Mouse (Mus musculus) hindbrain, embryonic 12.5 days (tissue): ENCODE data around the gene Ccdc74a. TPM values are rescaled to one million over a fixed set of nuclear protein-coding genes. Genes with fewer than 3 reads are reported as not detected.

Source experiments
- ATAC-seq: fragments of 200-750 bp; cut with Nextera tagmentation; 2 replicates; pipeline ENCODE4 v1.8.0; 2017; ENCODE audit warnings: moderate TSS enrichment; ENCODE audit not compliant: low FRiP score
- H3K27ac ChIP-seq: fragments of 300-500 bp; sonication (generic); 2 replicates; pipeline ENCODE4 v1.5.1; 2016; ENCODE audit warnings: mild to moderate bottlenecking
- H3K27me3 ChIP-seq: fragments of 300-500 bp; sonication (generic); 2 replicates; pipeline ENCODE4 v1.6.1; 2016; ENCODE audit warnings: mild to moderate bottlenecking
- H3K36me3 ChIP-seq: fragments of 300-500 bp; sonication (generic); 2 replicates; pipeline ENCODE4 v1.6.1; 2016; ENCODE audit warnings: mild to moderate bottlenecking
- H3K4me1 ChIP-seq: fragments of 300-500 bp; sonication (generic); 2 replicates; pipeline ENCODE4 v1.6.1; 2016
- H3K4me2 ChIP-seq: fragments of 300-500 bp; sonication (generic); replicated peaks from 2 replicates; pipeline ENCODE4 v1.6.1; 2016; ENCODE audit warnings: mild to moderate bottlenecking
- H3K4me3 ChIP-seq: fragments of 300-500 bp; sonication (generic); 2 replicates; pipeline ENCODE4 v1.5.1; 2016; ENCODE audit warnings: mild to moderate bottlenecking
- H3K9ac ChIP-seq: fragments of 300-500 bp; sonication (generic); 2 replicates; pipeline ENCODE4 v1.6.1; 2016; ENCODE audit warnings: mild to moderate bottlenecking, moderate library complexity
- H3K9me3 ChIP-seq: fragments of 300-500 bp; sonication (generic); replicated peaks from 2 replicates; pipeline ENCODE4 v1.6.1; 2016; ENCODE audit warnings: mild to moderate bottlenecking
- WGBS: fragments of 180-500 bp; shearing (Covaris S2); methylation state at CpG from one replicate; pipeline ENCODE4 v1.1.7; 2016; 5-methylcytosine and 5-hydroxymethylcytosine counted together
- polyA plus RNA-seq: library from polyadenylated mRNA; unstranded; fragments of >200 nt; fragmentation: Nextera tagmentation; extraction: Ambion mirVana; gene quantifications from 2 replicates; pipeline ENCODE4 v1.2.1, GENCODE M21; 2016

The Ccdc74a gene
- polyA plus RNA-seq, 1 experiment from 2014 or later = 9.6 TPM

DNA sequence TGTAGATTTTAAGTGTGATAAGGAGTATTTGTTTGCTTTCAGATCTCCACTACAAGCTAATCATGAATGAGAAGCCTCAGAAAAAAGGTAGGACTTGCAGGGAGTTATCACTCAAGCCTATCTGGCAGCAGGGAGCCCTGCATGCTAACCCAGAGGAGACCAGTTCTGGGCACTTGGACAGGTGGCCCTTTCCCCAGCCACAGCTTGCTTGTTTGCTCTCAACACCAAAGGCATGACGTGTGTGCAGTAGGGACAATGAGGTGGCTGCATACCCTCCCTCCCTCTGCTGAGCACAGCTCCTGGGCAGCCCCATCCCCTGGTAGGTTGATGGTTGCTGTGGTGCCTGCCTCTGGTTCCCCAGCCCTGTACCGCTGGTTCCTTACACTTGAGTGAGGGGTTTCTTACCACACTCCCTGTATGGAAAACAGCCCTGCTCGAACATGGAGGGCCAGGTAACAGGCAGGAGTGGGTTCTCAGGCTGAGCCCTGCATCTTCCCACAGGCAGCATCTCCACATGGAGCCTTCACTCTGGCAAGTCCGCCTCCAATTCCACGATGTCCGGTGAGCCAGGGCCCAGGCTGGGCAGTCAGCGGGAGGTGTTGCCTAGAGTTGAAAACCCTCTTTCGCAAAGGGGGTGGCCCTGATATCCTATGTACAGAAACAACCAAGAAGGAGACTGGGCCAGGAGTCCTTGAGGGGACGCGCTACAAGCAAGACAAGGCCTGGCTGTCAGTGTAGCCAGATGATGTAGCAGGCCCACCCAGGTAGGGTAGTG, 1.5 kb downstream of the Ccdc74a start:
- H3K27me3 ChIP-seq = no peaks in the 10 kb centered on the region
- H3K4me1 ChIP-seq = peaks cover 11% of the 10 kb centered on the region
- H3K9me3 ChIP-seq = no peaks in the 10 kb centered on the region
- peaks cover 53% of the 10 kb centered on the region for H3K36me3 ChIP-seq
- no peak overlapping the region for H3K4me2 ChIP-seq
- H3K9ac ChIP-seq = no peak overlapping the region
- 83% methylated on average over 10 of the region's 10 CpGs for WGBS
- H3K4me3 ChIP-seq = no peak overlapping the region
- ATAC-seq = no peak
- H3K27ac ChIP-seq = no peak overlapping the region

DNA sequence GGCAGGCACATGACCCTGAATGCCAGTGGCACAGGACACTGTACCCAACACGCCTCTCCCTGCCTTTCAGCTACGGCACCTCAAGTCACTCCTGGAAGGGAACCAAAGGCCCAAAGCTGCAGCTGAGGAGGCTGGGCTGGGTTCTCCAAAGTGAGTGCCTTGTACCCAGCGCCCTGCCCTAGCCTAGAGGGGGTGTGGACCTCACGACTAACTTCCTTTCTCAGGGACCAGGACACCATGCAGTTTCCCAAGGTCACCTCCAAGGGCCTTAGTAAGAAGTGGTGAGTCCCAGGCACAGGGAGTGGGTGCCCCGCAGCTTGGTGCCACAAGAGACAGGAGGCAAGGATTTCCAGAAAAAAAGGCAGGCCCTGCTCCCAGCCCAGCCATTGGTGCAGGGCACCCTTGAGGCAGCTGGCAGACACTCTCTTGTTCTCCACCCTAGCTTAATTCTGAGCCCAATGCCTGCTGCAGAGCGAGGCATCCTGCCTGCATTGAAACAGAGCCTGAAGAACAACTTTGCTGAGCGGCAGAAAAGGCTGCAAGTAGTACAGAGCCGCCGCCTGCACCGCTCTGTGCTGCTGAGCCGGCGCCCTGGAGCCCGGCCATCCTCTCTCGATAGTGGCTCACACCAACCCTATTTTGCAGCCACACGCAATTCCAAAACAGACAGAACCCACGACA, 3.8 kb downstream of the Ccdc74a start:
- no peak overlapping the region for H3K27ac ChIP-seq
- whole genome bisulfite sequencing = 88% methylated on average over 16 of the region's 16 CpGs
- no peak overlapping the region for H3K9ac ChIP-seq
- H3K4me3 ChIP-seq = no peak overlapping the region
- no peaks in the 10 kb centered on the region for H3K27me3 ChIP-seq
- no peak for ATAC-seq
- no peak overlapping the region for H3K4me2 ChIP-seq
- H3K4me1 ChIP-seq = peaks cover 11% of the 10 kb centered on the region
- peaks cover 63% of the 10 kb centered on the region for H3K36me3 ChIP-seq
- no peaks in the 10 kb centered on the region for H3K9me3 ChIP-seq

DNA sequence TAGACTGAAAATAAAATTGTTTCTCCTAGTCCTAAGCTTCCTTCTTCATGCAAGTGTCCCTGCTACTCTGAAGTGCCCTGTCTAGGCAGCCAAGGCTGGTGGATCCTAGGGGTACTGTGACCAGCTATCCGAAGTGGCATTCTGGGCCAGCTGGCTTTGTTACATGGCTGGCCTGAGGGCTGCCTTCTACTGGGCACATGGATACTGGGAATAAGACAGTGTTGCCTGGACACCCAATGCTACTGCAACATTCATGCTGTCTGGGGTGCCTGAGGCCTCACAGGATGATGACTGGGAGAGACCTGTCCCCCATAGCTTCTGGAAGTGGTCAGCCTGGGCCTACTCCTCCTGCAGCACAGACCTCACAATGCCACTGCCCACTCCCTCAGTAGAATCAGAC, 4.4 kb downstream of the Ccdc74a start:
- H3K4me1 ChIP-seq = peaks cover 11% of the 10 kb centered on the region
- no peak overlapping the region for H3K27ac ChIP-seq
- no peak for ATAC-seq
- WGBS = 95% methylated on average over 1 of the region's 1 CpGs
- H3K9ac ChIP-seq = no peak overlapping the region
- H3K9me3 ChIP-seq = no peaks in the 10 kb centered on the region
- no peak overlapping the region for H3K4me3 ChIP-seq
- H3K36me3 ChIP-seq = peaks cover 70% of the 10 kb centered on the region
- no peaks in the 10 kb centered on the region for H3K27me3 ChIP-seq
- no peak overlapping the region for H3K4me2 ChIP-seq

DNA sequence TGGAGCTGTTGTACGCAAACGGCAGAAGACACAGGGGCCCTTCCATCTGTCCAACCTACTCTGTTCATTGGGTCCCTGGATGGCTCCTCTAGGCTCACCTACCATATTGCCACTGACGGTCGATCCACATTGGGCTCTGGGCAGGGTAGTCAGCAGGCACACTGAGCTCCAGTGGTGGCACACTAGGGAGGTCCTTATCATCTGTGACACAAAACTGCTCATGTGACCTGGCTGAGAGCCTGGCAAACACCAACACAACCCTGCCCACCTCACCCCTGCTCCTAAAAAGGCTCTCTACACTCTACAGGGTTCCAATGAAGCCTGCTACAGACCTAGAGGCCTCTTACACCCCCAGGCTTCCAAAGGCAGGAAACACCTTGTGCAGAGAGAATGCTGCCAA, 6.3 kb downstream of the Ccdc74a start:
- H3K4me1 ChIP-seq = no peaks in the 10 kb centered on the region
- H3K36me3 ChIP-seq = peaks cover 82% of the 10 kb centered on the region
- no peak overlapping the region for H3K9ac ChIP-seq
- no peak overlapping the region for H3K27ac ChIP-seq
- no peak overlapping the region for H3K4me3 ChIP-seq
- H3K27me3 ChIP-seq = no peaks in the 10 kb centered on the region
- ATAC-seq = no peak
- 96% methylated on average over 4 of the region's 4 CpGs for WGBS
- no peak overlapping the region for H3K4me2 ChIP-seq
- H3K9me3 ChIP-seq = no peaks in the 10 kb centered on the region

DNA sequence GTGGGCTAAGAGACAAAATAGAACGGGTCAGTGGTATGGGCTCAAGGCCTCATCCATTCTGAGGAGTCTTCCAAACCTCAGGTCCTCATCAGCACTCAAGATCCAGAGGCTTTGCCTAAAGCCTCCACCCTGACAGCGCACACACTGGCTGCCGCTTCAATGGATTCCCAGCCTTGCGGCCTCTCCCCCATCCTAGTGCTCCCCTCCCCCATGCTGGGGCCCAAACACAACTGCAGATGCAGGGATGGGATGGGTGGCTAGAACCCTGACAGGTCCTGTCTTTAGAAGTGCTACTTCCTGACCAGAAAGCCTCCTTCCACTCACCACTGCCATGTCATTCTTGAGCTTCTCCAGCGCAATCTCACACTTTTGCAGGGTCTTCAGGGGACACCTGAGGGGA, 7.3 kb downstream of the Ccdc74a start:
- H3K36me3 ChIP-seq = peaks cover 89% of the 10 kb centered on the region
- WGBS = 95% methylated on average over 5 of the region's 5 CpGs

DNA sequence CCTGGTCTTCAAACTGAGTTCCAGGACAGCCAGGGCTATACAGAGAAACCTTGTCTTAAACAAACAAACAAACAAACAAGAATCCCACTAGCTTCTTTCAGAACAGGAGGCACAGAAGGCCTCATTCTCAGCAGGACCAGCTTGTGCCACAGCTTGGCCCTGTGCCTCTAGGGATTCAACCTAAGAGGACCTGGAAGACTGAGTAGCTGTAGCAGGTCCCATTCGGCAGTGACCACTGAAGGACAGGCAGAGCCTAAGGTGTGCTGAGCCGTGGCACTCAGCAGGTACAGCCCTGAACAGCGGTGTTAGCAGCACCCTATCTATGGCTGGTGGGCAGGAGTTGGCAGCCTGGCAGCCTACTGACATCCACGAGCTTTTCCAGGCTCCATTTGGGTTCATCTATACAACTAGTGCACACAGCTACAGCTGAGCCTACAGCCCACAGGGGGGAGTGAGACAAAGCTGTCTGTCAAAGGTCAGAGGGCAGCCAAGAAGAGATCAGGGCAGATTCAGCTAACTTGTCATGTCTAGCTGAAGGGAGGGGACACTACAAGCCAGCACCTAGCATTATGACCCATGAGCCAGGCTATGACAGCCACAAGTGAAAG, 8.0 kb downstream of the Ccdc74a start:
- Histone ChIP-seq H3K9me3 (no peaks in the 10 kb centered on the region), H3K36me3 (peaks cover 90% of the 10 kb centered on the region), H3K27me3 (no peaks in the 10 kb centered on the region), H3K4me2 (no peak overlapping the region), H3K4me1 (no peaks in the 10 kb centered on the region), H3K27ac (no peak overlapping the region), H3K4me3 (no peak overlapping the region), H3K9ac (no peak overlapping the region)
- ATAC-seq = no peak
- WGBS = 91% methylated on average over 4 of the region's 4 CpGs

More for the DNA sequence above, 7.3 kb downstream of the Ccdc74a start:
- H3K4me3 ChIP-seq = no peak overlapping the region
- no peak for ATAC-seq
- H3K4me1 ChIP-seq = no peaks in the 10 kb centered on the region
- no peak overlapping the region for H3K9ac ChIP-seq
- no peak overlapping the region for H3K4me2 ChIP-seq
- H3K9me3 ChIP-seq = no peaks in the 10 kb centered on the region
- H3K27ac ChIP-seq = no peak overlapping the region
- H3K27me3 ChIP-seq = no peaks in the 10 kb centered on the region

DNA sequence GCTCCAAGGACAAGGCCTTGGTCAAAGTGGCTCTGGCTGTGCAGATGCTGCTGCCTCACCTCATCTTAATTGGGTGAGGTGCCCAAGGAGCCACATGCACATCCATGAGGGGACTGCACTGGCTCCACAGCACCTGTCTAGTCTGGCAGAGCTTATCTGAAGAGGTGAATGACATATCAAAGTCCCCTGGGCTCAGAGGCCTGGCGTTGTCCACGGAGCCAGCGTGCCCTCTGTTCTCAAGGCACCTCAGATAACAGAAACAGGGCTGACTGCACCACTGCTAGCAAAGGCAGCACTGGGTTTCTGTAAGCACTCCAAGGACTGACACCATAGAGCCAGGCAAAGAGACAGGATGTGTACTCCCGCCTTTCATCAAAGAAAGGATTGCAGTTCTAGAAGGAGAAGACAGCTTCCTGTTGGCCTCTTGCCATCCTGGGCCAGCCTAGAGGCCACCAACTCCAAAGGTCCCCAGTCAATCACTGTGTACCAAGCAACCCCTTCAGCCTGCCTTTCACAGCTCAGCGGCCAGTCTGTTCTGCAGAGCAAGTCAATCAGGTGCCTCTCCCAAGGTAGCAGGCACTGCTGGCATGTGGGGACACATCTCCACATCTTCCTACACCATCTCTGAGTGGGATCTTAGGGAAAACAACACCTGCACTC, 10.1 kb downstream of the Ccdc74a start:
- WGBS = 87% methylated on average over 5 of the region's 5 CpGs
- Histone ChIP-seq H3K27ac (no peak overlapping the region), H3K4me2 (no peak overlapping the region), H3K9ac (no peak overlapping the region), H3K4me3 (no peak overlapping the region), H3K27me3 (no peaks in the 10 kb centered on the region), H3K9me3 (no peaks in the 10 kb centered on the region), H3K4me1 (no peaks in the 10 kb centered on the region), H3K36me3 (peaks cover 85% of the 10 kb centered on the region)
- ATAC-seq = no peak

DNA sequence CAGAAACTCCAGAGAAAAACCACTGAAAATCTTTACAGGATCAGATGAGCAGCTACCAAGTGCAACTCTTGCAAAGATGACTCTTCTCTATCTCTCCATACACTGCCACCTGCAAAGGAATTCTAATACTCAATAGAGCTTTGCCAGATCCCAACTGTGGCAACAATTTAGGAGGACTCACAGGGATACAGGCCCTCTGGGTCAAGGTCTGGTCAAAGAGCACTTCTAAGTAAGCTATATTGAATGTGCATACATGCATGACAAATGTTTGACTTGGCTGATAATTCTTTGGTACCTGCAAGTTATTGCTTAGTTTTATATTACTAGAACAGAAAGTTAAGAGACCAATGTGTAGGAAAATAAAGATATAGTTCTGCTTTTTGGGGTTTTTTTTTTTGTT, 19.3 kb downstream of the Ccdc74a start:
- no peak for ATAC-seq
- H3K4me1 ChIP-seq = no peaks in the 10 kb centered on the region
- peaks cover 63% of the 10 kb centered on the region for H3K36me3 ChIP-seq
- no peak overlapping the region for H3K9ac ChIP-seq
- no peaks in the 10 kb centered on the region for H3K27me3 ChIP-seq
- no peak overlapping the region for H3K4me2 ChIP-seq
- H3K4me3 ChIP-seq = no peak overlapping the region
- no peak overlapping the region for H3K27ac ChIP-seq
- H3K9me3 ChIP-seq = no peaks in the 10 kb centered on the region

DNA sequence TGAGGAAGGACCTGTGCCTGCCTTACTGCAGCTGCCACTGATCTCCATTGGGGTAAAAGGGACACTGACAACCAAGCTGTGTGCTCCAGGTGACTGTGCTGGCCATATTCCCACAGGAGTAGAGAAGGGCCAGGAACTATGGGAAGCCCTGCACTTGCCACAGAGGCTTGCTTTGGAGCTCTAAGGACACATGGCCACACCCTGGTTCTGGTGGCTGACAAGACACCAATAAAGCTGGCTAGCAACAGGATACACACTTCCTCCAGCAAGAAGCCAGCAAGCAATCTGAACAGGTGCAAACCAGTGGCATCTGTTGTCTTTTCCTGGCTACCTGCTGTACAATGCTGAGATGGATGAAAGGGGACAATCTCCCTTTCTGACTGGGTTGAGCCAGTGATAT, 23.6 kb downstream of the Ccdc74a start:
- ATAC-seq = no peak
- Histone ChIP-seq H3K27ac (no peak overlapping the region), H3K27me3 (no peaks in the 10 kb centered on the region), H3K4me2 (no peak overlapping the region), H3K4me1 (no peaks in the 10 kb centered on the region), H3K4me3 (no peak overlapping the region), H3K36me3 (peaks cover 77% of the 10 kb centered on the region), H3K9ac (no peak overlapping the region), H3K9me3 (no peaks in the 10 kb centered on the region)

DNA sequence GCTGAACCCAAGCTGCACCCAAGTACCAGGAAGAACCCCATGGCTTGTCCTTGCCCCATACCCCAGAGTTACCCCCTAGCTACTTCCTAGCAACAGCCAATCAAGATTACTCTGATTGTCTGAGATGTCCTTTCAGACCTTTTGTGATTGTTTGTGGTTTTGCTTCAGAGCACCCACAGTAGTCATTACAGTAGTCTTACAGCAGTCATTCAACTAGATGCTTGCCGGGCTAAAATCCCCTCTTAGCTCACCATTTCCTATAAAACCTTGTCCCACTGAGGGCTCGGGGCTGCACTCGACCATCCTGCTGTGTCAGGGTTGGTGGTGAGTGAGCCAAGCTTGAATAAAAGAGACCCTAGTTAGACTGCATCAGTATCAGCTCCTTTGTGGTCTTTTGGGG, 48.6 kb downstream of the Ccdc74a start:
- peaks cover 40% of the 10 kb centered on the region for H3K36me3 ChIP-seq

More for the DNA sequence above, 48.6 kb downstream of the Ccdc74a start:
- H3K4me1 ChIP-seq = no peaks in the 10 kb centered on the region
- ATAC-seq = no peak
- H3K9me3 ChIP-seq = no peaks in the 10 kb centered on the region
- no peak overlapping the region for H3K9ac ChIP-seq
- 90% methylated on average over 3 of the region's 3 CpGs for WGBS
- H3K27me3 ChIP-seq = no peaks in the 10 kb centered on the region
- no peak overlapping the region for H3K4me3 ChIP-seq
- H3K4me2 ChIP-seq = no peak overlapping the region
- H3K27ac ChIP-seq = no peak overlapping the region
